Mouse (Mus musculus) neural tube, embryonic 11.5 days (tissue): ENCODE measurements around the gene Fam234b. TPM values are rescaled to one million over a fixed set of nuclear protein-coding genes. Genes with fewer than 3 reads are reported as not detected.

Experiments used
- ATAC-seq: fragments of 200-750 bp; cut with Nextera tagmentation; 2 replicates; pipeline ENCODE4 v1.8.0; 2017; ENCODE audit warnings: moderate number of reproducible peaks, mild to moderate bottlenecking, moderate TSS enrichment, moderate library complexity; ENCODE audit not compliant: insufficient read depth, low FRiP score, low TSS enrichment
- DNase-seq: peaks from one replicate; pipeline ENCODE4 v3.0.0-alpha.2; 2015; ENCODE audit warnings: low spot score
- H3K27ac ChIP-seq: fragments of 300-500 bp; sonication (generic); 2 replicates; pipeline ENCODE4 v1.5.1; 2014; ENCODE audit warnings: low read depth, mild to moderate bottlenecking, low read length
- H3K27me3 ChIP-seq: fragments of 300-500 bp; sonication (generic); 2 replicates; pipeline ENCODE4 v1.6.1; 2014; ENCODE audit warnings: mild to moderate bottlenecking, low read length, mixed read lengths; ENCODE audit not compliant: control insufficient read depth, insufficient read depth
- H3K36me3 ChIP-seq: fragments of 300-500 bp; sonication (generic); 2 replicates; pipeline ENCODE4 v1.6.1; 2014; ENCODE audit warnings: mild to moderate bottlenecking, low read length, moderate library complexity, mixed read lengths; ENCODE audit not compliant: control insufficient read depth, insufficient read depth
- H3K4me1 ChIP-seq: fragments of 300-500 bp; sonication (generic); 2 replicates; pipeline ENCODE4 v1.6.1; 2014; ENCODE audit warnings: low read length, mixed read lengths; ENCODE audit not compliant: control insufficient read depth, insufficient read depth
- H3K4me2 ChIP-seq: fragments of 300-500 bp; sonication (generic); 2 replicates; pipeline ENCODE4 v1.6.1; 2014; ENCODE audit warnings: low read depth, mild to moderate bottlenecking, moderate library complexity
- H3K4me3 ChIP-seq: fragments of 300-500 bp; sonication (generic); 2 replicates; pipeline ENCODE4 v1.5.1; 2014; ENCODE audit warnings: low read depth, low read length
- H3K9ac ChIP-seq: fragments of 300-500 bp; sonication (generic); 2 replicates; pipeline ENCODE4 v1.6.1; 2014; ENCODE audit warnings: mild to moderate bottlenecking, low read length
- H3K9me3 ChIP-seq: fragments of 300-500 bp; sonication (generic); 2 replicates; pipeline ENCODE4 v1.6.1; 2016; ENCODE audit warnings: low read length; ENCODE audit not compliant: control insufficient read depth
- WGBS: fragments of 180-500 bp; shearing (Covaris S2); extraction: QIAGEN DNeasy Blood & Tissue Kit; methylation state at CpG from one replicate; pipeline ENCODE4 v1.1.7; 2014; 5-methylcytosine and 5-hydroxymethylcytosine counted together
- polyA plus RNA-seq: library from polyadenylated mRNA; unstranded; fragments of >200 nt; fragmentation: Nextera tagmentation; extraction: Ambion mirVana; gene quantifications from 2 replicates; pipeline ENCODE4 v1.2.1, GENCODE M21; 2014

Fam234b gene
- polyA plus RNA-seq, 1 experiment from 2014 or later, result 41.3 TPM

- H3K9me3 ChIP-seq, result no peaks in the 10 kb centered on the region
- H3K27ac ChIP-seq, result no peak overlapping the region
- H3K4me2 ChIP-seq, result no peak overlapping the region
- H3K36me3 ChIP-seq, result no peaks in the 10 kb centered on the region
- DNase-seq (no peak), ATAC-seq (peak; percentile 35)
- H3K4me3 ChIP-seq, result no peak overlapping the region
- 71% methylated on average over 6 of the region's 6 CpGs for WGBS
- no peaks in the 10 kb centered on the region for H3K27me3 ChIP-seq
- no peak overlapping the region for H3K9ac ChIP-seq
- peaks cover 2% of the 10 kb centered on the region; the same call in 1 of the 2 replicates for H3K4me1 ChIP-seq
Measured at GRCm38 (mm10) chr6:135223786-135224416, 26.1 kb downstream of the Fam234b start.

GRCm38 (mm10) chr6:135228465-135228941 is 30.7 kb downstream of the Fam234b start:
- peaks cover 2% of the 10 kb centered on the region; the same call in 1 of the 2 replicates for H3K4me1 ChIP-seq
- no peaks in the 10 kb centered on the region for H3K9me3 ChIP-seq
- no peak overlapping the region for H3K9ac ChIP-seq
- ATAC-seq, result no peak
- DNase-seq, result peak; percentile 33
- no peak overlapping the region for H3K4me2 ChIP-seq
- H3K4me3 ChIP-seq, result no peak overlapping the region
- H3K27ac ChIP-seq, result no peak overlapping the region
- H3K36me3 ChIP-seq, result no peaks in the 10 kb centered on the region
- 54% methylated on average over 10 of the region's 10 CpGs for WGBS
- no peaks in the 10 kb centered on the region for H3K27me3 ChIP-seq

GRCm38 (mm10) chr6:135230586-135230985 is 32.8 kb downstream of the Fam234b start:
- H3K9ac ChIP-seq, result no peak overlapping the region
- no peak overlapping the region for H3K4me2 ChIP-seq
- H3K27me3 ChIP-seq, result no peaks in the 10 kb centered on the region
- DNase-seq (no peak), ATAC-seq (no peak)
- no peaks in the 10 kb centered on the region for H3K36me3 ChIP-seq
- no peak overlapping the region for H3K27ac ChIP-seq
- H3K9me3 ChIP-seq, result no peaks in the 10 kb centered on the region
- WGBS, result 89% methylated on average over 6 of the region's 6 CpGs
- no peaks in the 10 kb centered on the region; the same call in 1 of the 2 replicates for H3K4me1 ChIP-seq
- H3K4me3 ChIP-seq, result no peak overlapping the region

- 64% methylated on average over 12 of the region's 12 CpGs for WGBS
- Histone ChIP-seq H3K4me1 (no peaks in the 10 kb centered on the region; the same call in 1 of the 2 replicates), H3K27me3 (no peaks in the 10 kb centered on the region), H3K9ac (no peak overlapping the region), H3K4me3 (no peak overlapping the region), H3K9me3 (no peaks in the 10 kb centered on the region), H3K27ac (no peak overlapping the region), H3K36me3 (no peaks in the 10 kb centered on the region), H3K4me2 (no peak overlapping the region)
- ATAC-seq, result no peak
- no peak for DNase-seq
Measured at GRCm38 (mm10) chr6:135232443-135233182, 34.8 kb downstream of the Fam234b start.

GRCm38 (mm10) chr6:135235742-135236141 is 38.0 kb downstream of the Fam234b start:
- Histone ChIP-seq H3K9me3 (no peaks in the 10 kb centered on the region), H3K36me3 (no peaks in the 10 kb centered on the region), H3K27ac (no peak overlapping the region), H3K27me3 (no peaks in the 10 kb centered on the region), H3K9ac (no peak overlapping the region), H3K4me2 (no peak overlapping the region), H3K4me3 (no peak overlapping the region), H3K4me1 (no peaks in the 10 kb centered on the region)
- DNase-seq (no peak), ATAC-seq (no peak)
- WGBS, result 90% methylated on average over 3 of the region's 3 CpGs

GRCm38 (mm10) chr6:135236576-135236975 is 38.8 kb downstream of the Fam234b start:
- WGBS, result 89% methylated on average over 3 of the region's 3 CpGs
- Histone ChIP-seq H3K4me3 (no peak overlapping the region), H3K27me3 (no peaks in the 10 kb centered on the region), H3K9me3 (no peaks in the 10 kb centered on the region), H3K27ac (no peak overlapping the region), H3K4me2 (no peak overlapping the region), H3K9ac (no peak overlapping the region), H3K4me1 (no peaks in the 10 kb centered on the region), H3K36me3 (no peaks in the 10 kb centered on the region)
- ATAC-seq (no peak), DNase-seq (no peak)

- Histone ChIP-seq H3K4me2 (no peak overlapping the region), H3K4me1 (no peaks in the 10 kb centered on the region), H3K9ac (no peak overlapping the region), H3K9me3 (no peaks in the 10 kb centered on the region), H3K4me3 (no peak overlapping the region), H3K36me3 (no peaks in the 10 kb centered on the region), H3K27me3 (no peaks in the 10 kb centered on the region), H3K27ac (no peak overlapping the region)
- WGBS, result 86% methylated on average over 14 of the region's 14 CpGs
- ATAC-seq, result no peak
- DNase-seq, result no peak
Measured at GRCm38 (mm10) chr6:135237326-135237725, 39.5 kb downstream of the Fam234b start.

- WGBS, result 52% methylated on average over 4 of the region's 4 CpGs
- no peak for ATAC-seq
- no peaks in the 10 kb centered on the region for H3K9me3 ChIP-seq
- H3K4me1 ChIP-seq, result no peaks in the 10 kb centered on the region
- H3K9ac ChIP-seq, result no peak overlapping the region
- H3K27me3 ChIP-seq, result no peaks in the 10 kb centered on the region
- no peak for DNase-seq
- H3K27ac ChIP-seq, result no peak overlapping the region
- no peak overlapping the region for H3K4me3 ChIP-seq
- H3K4me2 ChIP-seq, result no peak overlapping the region
- H3K36me3 ChIP-seq, result no peaks in the 10 kb centered on the region
Measured at GRCm38 (mm10) chr6:135238211-135238610, 40.4 kb downstream of the Fam234b start.

GRCm38 (mm10) chr6:135240361-135240760 is 42.6 kb downstream of the Fam234b start:
- H3K36me3 ChIP-seq, result no peaks in the 10 kb centered on the region
- ATAC-seq, result no peak
- H3K9ac ChIP-seq, result no peak overlapping the region
- no peaks in the 10 kb centered on the region for H3K9me3 ChIP-seq
- H3K4me3 ChIP-seq, result no peak overlapping the region
- H3K27me3 ChIP-seq, result no peaks in the 10 kb centered on the region
- H3K27ac ChIP-seq, result no peak overlapping the region
- DNase-seq, result no peak
- H3K4me2 ChIP-seq, result no peak overlapping the region
- 93% methylated on average over 8 of the region's 8 CpGs for WGBS
- no peaks in the 10 kb centered on the region for H3K4me1 ChIP-seq
